Mouse (Mus musculus) Muller cell, postnatal 12 days (primary cell): ENCODE data around the gene Dnal1.

ENCODE experiments used
- DNase-seq: peaks from one replicate; pipeline ENCODE4 v3.0.0-alpha.2; 2015; ENCODE audit errors: inconsistent ontology term

Gene Dnal1

DNA sequence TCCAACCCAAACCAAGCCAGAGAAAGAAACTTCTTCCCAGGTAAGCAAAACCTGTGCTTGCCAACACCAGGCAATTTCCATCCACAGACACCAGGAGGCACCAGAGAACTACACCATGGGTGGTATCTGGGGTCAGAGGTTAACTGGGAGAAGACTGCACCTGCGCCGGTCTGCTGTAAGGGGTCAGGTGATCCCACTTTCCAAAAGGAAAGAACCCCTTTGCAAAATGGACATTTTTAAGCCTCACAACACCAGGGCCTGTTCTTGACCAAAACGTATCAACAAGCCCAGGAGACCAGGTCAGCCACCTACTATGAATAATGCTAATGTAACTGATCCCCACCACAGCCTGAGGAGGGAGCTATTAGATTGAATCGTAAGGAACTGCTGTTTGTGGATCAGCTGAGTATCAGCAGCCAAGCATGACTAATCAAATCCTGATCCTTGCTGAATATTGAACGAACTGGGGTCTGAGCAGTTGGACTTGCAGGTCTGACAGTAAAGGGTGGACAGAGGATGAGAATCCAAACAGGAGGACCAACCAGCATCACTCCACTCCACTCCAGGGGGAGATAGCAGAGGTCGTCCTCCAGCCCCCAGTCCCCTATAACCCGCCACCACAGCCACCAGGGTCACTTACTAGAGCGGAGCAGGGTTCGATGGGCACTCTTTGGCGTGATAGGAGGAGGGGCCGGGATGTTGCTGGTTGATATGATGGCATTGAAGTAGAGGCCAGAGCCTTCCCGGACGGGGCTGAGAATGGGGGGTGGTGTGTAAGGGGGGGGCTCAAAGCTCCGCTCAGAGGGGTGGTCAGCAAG, 47.7 kb downstream of the Dnal1 start:
- DNase-seq, result no peak

DNA sequence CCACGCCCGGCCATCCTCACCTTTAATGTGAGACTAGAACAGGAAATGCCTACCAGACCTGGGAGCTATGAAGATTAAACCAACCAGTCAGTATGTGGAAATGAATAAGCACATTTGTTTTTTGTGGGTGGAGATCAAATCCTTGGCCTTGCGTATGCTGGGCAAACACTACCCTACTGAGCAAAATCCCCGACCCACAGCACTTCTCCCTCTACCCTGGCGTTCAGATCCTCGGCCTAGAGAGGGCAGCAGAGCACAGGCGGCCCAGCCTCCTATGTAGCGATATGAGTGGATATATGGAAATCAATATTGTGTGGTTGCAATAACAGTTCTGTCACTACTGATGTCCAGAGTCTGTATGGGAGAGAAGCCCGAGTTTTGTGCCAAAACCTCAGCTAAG, 49.0 kb downstream of the Dnal1 start:
- no peak for DNase-seq

DNA sequence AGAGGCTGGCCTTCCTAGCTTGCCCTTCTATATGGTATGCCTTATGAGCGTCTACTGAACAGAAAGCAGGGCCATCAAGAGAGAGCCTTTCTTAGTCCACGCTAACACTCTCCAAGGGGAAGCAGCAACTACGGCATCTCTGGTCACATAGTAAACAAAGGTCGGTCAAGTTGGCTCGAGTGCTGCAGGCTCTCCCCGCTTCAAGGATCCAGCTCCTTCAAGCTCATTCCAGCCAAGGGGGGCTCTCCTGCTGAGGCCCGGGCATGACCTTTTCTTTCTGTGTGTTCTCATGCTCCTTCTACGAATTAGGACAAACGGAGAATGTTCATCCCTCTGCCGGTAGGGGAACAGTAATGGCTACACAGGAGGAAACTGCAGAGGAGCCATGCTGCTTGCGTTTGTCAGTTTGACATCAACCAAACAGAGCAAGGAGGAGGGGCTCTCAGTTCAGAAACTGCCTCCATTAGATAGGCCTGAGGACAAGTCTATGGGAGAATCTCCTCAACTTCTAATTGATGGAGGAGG, 49.5 kb downstream of the Dnal1 start:
- no peak for DNase-seq

DNA sequence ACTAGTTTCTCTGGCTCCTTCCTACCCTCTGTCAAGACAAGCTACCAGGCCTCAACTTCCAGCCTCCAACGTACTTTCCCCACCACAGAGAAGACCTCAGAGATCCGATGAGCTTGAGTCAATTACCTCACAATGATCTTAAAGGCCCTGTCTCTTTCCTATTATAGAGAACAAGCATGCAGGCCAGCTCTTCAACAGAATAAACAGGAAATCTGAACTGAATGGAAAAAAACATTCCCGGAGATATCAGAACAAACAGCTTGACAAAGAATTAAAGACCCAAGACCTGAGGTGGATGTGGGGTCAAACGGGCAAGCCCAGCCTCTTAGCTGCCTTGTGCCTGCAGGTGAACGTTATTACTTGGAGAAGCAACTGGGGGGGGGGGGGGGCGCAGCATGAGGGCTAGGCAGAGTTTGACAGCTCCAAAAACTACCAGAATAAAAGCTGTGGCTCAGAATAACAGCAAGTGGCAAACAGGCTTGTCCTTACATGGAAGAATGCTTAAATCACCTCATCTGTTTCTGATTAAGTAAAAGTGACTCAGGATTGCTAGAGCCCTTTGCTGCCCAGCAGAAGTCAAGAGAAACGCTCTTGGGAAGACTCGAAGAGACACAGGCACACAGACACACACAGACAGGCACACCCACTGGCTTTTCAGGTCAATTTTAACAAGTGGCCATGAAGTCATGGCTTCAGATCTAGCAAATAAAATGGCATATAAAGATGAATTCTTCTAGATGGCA, 51.6 kb downstream of the Dnal1 start:
- DNase-seq, result peak; percentile 25

DNA sequence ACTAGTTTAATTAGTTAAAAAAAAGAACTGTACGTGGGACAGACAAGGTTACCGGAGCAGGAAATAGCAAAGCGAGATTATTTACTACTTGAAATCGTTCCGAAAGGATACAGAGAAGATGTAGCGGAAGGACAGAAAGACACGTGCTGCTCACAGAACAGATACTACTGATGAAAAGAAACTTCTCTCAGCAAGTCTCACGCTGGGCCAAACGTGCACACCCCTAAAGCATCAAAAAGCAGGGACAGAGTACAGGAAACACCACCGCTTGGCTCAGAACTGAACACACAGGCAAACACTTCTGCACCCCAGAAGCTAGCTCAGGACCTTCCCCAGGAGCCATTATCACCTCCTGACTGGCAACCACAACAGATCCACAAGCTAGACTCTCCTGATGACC, 56.4 kb downstream of the Dnal1 start:
- no peak for DNase-seq

DNA sequence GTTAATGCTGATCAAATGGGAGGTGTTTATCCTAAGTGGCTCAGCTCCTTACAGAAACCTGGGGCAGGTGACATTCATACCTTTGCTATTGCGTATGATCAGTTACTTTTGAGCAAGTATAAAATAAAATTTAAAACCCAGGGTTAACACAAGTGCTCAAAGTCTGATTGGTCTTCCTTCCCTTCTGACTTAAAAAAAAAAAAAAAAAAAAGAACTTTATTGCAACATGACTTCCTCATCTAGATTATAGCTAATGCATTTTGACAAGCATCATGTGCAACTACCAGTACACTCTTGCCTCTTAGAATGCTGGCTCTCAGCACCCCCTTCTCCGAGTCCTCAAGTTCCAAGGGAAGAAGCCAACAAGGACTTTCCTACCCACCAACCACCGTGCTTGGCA, 58.0 kb downstream of the Dnal1 start:
- no peak for DNase-seq

DNA sequence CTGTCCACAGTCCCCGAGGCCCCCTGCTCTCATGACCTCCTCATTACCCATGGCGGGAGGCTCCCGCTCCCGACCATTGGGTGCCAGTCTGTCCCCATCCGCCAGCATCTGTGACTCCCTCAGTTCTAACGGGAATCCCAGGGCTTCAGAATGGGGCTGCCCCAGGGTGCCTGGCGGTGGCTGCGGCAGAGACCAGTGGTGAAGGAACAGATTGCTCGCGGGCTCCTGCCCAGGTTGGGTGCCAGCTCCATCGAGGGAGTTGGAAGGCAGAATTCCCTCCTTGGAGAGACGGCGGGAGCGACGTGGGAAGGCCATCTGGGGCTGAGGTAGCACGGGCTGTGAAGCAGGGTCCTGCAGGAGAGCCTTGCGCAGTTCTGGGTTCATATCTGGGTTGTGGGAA, 58.7 kb downstream of the Dnal1 start:
- no peak for DNase-seq

DNA sequence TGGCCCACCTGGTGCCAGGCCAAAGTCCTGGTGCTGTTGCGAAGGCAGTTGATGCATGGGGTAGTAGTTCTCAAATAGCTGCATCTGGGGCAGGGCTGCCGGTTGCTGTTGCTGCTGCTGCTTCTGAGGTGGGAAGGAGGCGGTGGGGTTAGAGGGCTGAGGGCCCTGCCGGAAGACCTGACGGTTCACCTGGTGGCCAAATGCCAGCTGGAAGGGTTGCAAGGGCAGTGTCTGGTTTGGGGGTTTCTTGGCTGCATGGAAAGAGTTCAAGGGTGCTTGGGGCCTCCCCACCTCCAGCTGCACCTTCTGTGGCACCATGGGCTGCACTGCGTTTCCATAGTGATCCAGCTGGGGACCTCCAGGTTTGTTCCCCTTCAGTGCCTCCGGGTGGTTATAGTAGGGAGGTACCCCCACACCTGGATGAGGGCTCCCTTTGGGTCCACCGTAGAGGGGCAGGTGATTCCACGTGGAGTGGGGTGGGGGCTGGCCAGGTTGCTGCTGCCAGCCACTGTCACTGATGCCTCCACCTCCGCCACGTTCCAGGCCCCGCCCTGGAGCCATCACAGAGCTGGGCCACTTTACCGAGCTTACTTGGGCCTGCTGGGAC, 59.2 kb downstream of the Dnal1 start:
- DNase-seq, result no peak

DNA sequence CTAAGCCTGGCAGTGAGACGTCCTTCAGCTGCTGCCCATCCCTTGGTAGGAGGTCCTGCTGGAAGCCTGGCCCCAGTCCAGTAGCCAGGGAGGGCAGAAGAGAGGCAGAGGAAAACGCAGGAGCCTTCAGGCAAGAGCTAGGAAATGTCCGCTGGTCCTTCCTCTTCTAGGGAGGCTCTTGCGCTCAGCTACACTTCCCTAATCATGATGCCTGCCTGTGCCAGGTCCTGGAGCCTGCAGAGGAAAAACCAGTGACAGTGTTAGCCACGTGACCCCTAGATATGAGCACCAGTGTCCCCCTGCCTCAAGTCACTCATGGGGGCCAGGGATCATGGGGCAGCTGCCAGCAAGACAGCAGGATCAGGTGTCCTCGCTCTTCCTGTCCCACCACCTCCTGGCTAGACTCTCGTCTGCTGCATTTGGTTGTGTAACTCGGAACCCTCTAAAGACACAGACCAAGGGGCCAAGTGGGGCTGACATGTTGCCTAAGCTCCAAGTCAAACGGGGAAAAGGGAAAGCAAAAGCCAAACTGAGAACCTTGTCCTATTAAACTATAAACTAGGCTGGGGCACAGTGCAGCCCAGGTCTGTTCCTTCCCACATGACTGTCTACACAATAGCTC, 60.1 kb downstream of the Dnal1 start:
- peak; percentile 23 for DNase-seq

DNA sequence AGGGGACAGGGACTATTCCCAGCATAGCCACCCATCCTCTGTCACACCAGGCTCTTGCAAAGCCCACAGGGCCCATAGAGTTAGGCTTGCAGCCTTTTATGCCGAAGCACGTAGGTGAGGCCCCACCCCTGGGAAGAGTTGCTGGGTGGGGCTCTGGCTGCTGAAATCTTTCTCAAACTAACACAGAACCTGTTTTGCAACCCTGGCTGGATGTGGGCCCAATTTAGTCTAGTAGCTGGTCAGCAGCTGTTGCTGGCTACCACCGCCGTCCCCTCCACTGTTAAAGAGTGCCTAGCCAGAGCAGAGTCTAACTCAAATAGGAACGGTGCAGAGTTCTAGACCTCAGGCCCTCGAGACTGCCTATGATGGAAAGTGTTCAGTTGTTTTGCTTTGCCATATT, 60.7 kb downstream of the Dnal1 start:
- DNase-seq, result peak; percentile 23

DNA sequence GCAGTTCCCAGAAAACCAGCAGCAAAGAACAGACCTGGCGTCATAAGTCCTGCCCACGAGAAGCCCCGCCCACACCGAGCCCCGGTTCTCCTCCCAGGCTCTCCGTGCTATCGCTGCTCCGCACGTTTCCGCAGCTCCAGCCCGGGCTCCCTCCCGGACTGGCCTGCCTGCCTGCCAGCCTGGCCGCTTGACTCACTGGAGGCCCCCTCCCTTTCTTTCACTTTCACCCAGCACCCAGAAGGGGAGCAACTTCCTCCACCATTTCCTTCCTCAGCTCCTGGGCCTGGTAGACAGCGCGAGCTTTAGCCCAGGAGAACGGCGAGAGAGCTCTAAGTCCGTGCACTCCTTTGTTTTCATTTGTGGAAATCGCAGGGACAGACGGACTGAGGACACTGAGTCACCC, 61.5 kb downstream of the Dnal1 start:
- peak; percentile 90 for DNase-seq

DNA sequence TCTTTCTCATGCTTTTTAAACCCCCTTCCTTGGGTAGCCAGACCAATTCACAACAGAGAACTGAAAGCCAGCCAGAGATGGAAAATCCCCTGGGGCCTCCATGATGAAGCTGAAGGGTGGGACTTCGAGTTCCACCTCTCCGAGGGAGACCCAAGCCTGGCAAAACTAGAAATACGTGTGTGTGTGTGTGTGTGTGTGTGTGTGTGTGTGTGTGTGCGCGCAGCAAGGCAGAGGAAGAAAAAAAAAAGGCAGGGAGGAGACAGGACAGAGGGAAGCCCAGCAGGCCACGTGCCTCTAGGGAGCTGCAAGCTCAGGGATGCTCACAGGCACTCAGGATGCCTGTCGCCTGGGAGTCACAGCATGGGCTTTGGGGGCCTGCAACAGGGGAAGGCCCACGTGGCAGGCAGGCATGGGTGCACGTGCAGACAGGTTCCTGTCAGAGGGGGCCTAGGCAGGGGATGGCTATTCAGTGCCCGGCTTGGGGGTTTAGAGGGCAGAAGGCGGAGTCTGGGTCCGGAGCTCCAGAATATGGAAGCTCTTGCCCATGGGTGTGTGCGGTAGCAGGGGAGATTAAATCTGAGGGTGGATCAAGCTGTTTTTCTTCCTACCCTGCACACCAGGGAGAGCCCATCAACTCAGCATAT, 62.1 kb downstream of the Dnal1 start:
- DNase-seq, result no peak

DNA sequence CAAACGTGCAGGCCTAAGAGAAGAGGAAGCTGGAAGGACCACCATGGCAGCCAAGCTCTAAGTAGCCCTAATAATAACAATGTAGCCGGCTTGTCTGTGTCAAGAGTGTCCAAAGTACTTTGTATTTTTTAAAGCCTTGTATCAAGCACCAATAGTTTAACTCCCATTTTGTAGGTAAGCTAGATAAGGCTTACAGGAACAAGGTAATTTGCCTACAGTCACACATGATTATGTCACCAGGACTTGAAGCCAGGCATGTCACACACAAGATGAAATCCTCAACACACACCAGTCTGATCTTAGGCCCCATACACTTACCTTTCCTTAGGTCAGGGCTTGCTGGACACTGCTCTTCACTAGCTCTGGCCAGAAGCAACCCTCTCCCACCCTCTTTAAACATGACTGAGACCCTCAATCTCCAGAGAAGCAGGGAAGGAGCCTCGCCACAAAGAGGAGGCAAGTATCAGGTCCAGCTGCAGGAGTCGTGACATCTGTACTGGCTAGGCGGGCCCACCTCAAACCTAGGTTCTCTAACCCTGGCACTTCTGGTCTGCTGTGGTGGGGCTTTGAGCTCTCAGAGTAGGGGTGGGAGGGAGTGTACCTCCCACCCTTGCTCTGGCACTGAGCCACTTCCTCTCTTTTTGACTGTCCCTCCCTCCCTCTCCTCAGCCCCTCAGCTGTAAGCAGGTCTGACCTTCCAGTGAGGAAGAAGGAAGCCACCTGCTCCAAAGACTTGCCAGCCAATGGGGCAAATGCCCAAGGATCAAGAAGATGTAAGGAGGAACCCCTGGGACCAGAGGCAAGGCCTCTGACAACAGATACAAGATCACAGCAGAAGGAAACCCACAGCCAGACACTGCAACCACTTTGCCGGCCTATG, 63.0 kb downstream of the Dnal1 start:
- DNase-seq, result no peak

DNA sequence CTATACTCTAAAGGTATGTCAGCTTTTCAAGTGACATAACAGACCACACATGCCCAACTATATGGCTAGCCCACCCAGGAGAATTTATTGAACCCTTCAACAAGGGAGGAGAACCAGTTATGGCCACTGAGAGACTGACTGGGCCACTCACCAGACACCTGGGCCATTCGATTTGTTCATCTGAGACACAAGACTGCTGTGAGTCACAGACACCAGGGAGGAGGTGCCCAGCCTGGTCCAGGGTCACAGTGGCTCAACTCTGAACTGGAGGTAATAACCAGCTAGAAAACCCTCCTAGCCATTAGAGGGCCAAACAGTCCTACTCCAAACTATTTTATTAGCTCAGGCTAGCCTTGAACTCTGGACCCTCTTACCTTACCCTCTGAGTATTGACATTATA, 63.9 kb downstream of the Dnal1 start:
- peak; percentile 43 for DNase-seq

DNA sequence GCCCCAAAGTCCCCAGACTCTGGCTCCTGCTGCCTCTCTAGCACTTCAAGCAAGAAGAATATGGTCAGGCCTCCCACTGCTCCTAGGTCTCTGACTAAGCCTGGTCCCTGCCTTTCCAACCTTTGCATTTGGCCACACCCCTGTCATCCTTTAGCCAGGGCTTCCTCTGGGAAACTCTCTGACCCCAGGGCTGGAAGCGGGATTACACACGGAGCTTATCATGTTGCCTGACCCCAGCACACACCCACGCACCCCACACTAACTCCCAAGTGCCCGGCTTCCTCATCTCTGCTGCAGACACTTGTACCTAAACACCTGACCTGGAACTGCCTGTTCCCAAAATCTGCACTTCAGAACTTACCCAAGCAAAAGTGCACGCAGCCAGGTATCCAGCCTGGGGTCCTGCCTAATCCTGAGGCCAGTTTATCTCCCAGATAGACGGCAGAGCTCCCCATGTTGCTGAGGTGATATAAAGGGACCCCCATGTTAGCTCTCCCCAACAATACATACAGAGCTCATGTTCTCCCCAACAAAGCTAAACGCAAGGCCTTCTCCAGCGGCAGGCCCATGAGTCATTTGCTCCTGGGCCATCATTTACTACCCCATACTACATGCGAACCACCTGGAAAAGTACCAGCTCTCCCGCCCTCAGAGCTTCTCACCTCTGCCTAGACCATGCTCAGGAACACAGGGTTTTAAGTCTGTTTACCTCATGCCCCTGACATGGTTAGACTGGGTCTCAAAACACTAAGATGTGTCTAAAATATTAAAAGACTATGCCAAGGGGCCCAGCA, 64.7 kb downstream of the Dnal1 start:
- DNase-seq, result no peak

DNA sequence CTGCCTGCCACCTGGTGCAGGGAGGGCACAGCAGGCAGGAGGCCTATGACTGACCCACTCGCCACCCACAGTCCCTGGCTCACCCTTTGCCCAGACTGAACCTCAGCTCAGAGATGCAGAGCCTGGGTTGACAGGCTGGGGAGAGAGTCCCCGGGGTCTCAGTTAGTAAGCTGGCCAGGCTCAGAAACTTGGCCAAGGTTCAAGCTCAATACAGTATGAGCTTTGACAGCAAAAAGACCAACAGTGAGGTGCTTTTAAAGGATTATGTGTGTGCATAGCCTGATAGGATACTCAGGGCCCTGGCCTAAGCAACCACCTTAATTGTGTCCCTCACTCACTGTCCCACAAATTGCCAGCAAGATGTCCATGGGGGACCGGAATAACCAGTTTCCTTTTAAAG, 65.9 kb downstream of the Dnal1 start:
- no peak for DNase-seq

DNA sequence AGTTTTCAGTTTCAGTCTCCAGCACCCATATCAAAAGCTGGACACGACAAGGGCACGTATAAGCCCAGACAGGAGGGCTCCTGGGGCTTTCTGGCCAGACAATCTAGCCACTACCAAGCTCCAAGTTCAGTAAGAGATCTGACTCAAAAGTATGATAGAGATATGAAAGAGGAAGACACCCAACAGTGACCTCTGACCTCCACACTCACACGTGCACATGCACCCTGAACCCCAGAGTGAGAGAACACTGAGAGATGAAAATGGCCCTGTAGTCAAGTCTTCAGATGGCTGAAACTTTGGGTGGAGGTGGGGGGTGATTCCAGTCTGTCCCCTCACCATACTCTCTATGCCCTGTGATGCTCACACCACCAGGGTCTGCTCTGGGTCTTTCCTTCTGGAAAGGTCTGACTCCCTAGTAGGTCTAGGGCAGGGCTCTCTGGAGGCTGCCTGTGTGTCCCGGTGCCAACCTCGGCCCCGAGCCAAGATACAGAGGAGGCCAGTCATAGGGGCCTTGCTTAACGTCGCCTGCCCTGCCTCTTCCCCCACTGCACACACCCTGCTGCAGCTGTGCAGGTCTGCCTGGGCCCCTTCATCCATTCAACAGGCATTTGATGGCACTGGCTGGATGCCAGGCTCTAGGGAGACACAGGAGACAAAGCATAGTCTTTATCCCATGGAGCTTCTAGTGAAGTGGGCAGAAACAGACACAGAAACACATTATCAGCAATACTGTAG, 66.7 kb downstream of the Dnal1 start:
- peak; percentile 88 for DNase-seq

DNA sequence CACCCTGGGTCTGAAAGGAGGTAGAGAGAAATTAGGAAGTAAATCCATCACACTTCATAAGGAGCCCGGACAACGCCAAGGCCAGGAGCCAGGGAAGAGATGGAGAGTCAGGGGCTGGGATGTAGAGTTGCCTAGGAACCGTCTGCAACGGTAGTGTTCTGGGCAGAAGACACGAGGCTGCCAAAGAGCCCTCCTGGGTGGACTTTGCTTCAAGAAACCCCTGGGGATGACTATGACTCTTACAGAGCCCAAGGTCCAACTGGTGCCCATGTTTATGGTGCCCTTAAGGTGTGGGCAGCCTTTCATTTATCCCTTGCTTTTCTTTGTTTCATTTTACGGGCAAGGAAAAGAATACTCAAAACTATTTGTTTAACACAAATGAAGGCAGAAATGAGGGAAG, 67.8 kb downstream of the Dnal1 start:
- DNase-seq, result no peak

DNA sequence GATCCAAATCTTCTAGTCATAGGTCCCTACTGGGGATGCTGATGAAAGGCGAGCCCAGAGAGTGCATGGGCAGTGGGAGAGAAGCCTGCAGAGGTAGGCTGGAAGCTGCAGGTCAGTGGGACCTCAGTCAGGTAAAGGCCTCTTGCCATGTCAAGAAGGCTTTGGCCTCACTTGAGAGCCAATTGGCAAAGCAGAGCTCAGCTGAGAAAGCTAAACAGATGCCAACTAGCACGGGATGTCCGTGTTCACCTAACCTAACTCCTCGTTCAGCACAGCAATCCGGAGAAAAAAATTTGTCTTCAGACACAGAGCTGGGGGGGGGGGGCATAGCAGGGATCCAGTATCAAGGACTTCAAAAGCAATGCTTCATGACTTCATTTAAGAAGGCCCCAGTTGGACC, 70.8 kb downstream of the Dnal1 start:
- no peak for DNase-seq
